Mouse (Mus musculus) kidney, postnatal 14 days (tissue): ENCODE measurements around the gene Nxpe4.
"Not testable (repeated sequence)": the region's sequence is repeated elsewhere in the genome, so short reads cannot be mapped to it uniquely, and the experiment has no call there.

Experiments
- DNase-seq: peaks from one replicate; pipeline ENCODE4 v3.0.0; 2022; ENCODE audit warnings: mixed read lengths

The Nxpe4 gene

DNA sequence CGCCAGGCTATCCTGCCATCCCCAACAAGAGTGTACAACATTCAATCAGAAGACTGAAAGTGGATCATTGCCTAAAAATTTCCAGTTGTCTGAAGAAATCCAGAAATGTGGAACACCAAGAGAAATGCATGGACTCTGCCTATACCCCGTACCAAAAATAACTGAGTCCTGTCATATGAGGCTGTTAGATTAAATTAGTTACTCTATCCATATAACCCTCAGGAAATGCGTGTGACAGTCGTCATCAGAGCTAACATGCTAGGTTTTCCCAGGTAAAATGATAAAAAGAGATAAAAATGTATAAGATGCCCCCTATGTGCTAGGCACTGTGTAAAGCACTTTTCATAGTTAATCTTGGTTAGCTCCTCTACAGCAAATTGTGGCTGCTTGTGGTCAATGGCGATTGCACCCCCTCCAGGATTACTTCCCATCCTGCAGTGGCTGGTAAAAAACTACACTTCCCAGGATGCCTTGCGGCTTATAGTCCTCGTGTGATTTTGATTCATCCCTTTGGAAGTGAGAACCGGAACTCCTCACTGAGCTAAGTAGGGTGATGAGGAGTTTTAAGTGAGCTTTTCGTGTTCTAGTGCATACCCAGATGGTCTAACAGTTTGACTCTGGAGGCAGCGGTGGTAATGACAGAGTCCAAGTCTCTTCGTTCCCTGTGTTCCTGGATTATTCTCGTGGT is at the start of gene Nxpe4:
Nxpe4 (plus strand) TSS at position 519 of the 688 bp plus-strand sequence.
- peak; percentile 73 for DNase-seq

DNA sequence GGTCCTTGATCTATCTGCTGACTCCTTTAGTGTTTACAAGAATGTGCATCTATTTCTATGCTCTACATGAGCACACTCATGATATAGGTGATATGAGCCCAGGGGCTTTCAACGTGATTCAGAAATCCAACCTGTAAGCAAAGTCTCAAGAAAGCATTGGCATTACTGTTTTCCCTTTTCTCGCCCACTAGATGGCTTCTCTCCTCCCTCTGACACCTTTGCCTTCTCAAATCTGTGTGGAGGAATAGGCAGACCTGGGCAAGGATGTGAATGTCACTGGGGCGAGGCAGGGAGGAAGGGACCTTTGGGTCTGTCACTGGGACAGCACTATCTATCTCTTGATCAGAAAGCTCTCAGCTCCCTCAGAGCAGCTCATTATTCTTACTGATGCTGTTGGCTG is 35.0 kb upstream of the Nxpe4 start:
- DNase-seq = no peak

DNA sequence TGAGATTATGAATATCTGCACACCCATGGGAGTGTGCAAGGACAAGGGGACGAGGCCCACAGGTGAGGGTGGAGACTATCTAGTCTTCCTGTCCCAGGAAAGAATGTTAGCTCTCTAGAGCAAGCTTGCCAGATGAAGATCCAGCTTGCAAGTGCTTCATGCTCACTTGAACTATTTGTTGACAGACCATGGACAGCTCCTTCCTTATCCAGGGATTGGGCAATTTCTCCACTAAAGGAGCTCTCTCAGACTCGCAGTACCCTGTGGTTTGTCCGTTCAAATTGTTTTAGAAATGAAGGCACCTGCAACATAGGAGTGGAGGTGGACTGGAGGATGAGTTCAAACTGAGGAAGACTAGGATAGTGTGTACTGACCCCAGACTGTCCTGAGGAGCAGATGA is 24.3 kb upstream of the Nxpe4 start:
- peak; percentile 30 for DNase-seq

DNA sequence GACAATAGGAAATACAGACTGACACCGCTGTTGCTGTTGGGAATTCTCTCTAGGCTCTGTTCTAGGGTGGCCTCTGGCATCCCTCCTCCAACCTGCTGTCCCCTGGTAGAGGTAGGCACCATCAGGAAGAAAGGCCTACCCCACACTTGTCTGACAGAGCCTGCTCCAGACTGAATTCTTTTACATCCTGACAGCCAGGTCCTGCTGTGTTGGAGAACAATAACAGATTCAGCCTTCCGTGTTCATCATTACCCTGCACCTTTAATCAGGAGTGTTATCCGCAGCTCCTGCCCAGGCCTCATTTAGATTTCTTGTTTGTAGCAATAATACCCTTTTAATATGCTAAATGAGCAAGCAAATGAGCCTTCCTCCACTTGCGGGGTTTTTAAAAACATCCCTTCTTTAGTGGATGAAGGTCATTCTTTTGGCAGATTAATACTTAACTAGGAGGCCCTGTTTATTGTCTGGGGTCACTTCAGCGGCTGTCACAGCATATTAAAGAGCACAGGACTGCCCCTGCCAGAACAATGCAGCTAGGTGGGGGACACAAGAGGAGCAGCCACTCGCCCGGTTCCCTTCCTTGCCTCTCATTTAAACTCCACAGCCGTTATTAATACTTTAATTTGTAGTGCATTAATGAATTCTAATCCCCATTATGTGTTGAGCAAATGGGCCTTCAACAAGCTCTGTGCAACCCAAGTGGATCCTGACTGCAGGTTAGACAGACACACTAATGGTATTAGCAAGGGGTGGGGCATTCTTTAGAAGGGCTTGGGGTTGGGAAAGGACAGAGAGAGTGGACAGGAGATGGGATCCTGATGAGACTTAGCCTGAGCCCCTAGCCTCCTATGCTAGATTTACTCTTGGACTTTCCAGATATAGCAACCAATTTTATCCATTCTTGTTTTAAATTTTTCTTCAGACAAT is 21.1 kb upstream of the Nxpe4 start:
- no peak for DNase-seq

DNA sequence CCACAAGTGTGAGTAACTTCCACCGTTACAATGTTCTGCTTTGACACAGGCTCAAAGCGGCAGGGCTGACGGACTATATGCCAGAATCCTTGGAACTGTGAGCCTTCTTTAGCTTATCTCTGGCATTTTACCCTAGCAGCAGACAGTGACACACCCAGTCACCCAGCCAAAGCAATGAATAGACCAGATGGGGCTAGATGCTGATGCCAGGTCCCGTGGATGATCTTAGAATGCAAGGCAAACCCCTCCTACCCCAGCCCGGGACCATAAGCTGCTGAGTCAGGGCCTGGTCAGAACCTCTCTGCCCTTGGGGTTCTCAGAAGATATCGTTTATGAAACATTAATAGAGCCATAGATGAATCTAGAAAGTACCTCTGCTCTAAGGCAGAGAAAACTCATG is 19.2 kb upstream of the Nxpe4 start:
- DNase-seq = no peak

DNA sequence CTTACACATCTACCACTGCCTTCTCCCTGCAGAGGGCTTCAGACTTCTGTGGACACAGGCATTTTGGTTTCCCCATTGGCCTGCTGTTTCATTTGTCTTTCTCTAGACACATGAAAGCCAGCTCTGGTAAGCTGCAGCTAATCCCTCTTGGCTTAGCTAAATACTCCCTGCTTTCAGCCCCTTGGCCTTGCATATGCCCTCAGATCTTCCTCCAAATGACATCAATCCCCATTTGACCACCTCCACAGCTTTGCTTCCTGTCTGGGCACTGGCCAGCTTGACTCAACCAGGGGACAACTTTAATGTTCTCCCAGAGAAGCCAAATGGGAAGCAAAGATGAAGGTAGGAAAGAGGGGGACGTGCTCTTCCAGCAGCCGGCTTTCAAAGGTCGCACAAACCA is 15.1 kb upstream of the Nxpe4 start:
- DNase-seq = no peak

DNA sequence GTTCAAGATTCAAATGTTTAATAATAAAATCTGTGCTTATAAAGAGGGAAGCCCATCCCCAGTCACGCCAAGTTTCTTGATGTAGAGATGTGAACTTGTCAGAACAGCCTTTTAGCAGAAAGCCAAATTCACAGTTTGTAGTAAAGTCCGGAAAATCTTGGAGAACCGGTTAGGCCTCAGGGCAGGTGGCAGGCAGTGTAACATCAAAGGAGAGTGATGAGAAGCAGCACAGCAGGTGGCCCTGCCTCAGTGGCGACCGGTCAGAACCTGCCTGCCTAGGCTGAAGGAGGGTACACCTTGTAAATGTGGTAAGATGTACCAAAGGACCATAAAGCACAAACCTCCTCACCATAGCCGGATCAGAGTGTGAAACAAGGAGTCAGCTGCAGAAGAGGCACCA is 4.7 kb downstream of the Nxpe4 start:
- DNase-seq = not testable (repeated sequence)

DNA sequence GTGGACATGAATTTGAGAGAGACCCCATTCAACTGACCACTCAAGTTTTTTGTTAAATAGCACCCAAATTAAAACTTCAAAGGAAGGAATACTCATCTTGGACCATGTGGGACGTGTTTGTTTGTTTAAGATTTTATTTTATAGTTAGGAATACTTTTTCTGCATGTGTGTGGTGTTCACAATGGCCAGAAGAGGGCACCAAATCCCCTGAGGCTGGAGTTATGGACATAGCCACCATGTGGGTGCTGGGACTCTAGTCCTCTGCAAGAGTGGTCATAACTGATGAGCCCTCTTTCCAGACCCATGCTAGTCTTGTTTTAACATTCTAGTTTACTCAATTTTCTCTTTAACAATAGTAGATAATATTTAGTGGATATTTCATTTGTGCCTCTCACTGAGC is 14.9 kb downstream of the Nxpe4 start:
- no peak for DNase-seq

DNA sequence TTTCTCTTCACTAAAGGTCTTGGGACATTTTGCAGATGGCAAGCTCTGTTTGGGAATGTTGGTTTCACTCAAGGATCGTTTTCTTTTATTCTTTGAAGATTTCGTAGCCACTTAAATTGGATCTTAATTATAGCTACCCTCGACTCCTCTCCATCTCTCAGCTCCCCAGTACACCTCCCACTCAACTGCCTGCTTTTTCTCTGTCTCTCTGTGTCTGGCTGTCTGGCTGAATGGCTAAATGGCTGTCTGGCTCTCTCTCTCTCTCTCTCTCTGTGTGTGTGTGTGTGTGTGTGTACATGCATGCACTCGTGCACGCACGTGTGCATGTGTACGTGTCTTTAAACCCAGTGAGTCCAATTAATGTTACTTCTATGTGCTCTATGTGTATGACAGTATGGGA is 19.5 kb downstream of the Nxpe4 start:
- no peak for DNase-seq

DNA sequence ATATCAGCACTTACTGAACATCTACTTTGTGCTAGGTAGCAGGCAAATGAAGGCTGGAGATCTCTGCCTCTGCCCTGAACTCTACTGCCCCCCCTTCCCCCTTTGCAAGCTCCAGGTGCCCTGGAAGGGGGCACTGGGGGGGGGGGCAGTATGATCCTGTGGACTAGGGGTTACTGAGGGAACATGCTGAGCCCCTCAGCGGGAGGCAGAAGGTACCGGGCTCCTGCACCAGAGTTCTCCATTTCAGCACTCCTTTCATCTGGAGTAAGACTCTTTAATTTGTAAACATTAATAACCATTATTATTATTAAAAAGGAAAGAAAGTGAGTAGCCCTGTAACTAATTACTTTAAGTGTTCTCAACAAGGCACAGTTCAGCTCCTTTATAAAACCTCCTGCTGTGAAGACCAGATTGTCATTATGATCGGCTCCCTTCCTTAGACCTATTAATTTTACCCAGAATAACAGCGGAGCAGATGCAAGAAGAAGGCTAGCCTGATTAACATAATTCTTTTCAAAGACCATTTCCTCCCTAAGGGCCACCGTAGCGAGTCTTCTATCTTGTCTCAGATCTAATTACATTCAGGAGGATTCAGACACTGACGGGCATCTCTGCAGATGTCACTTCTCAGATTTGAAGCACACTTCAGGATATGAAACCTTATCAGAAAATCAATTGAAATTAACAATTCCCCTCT is 21.0 kb downstream of the Nxpe4 start:
- no peak for DNase-seq

DNA sequence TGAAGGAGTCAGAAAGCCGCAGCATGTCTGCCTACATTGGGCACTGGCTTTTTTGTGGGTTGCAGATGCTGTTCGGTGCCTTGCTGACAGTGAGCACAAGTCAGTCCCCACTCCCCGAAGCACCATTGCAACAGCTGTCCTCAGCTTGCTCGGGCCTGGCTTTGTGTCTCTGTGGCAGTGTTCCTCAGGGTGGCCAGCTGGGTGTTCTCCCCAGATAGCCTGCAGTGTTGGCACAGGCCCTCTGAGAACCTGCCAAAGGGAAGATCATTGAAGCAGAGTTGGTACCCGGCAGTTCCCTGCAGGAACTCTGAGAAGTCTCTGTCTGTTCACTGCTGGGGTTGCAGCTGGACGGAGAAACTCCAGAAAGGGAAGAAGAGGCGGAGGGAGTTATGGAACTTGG is 22.5 kb downstream of the Nxpe4 start:
- no peak for DNase-seq

DNA sequence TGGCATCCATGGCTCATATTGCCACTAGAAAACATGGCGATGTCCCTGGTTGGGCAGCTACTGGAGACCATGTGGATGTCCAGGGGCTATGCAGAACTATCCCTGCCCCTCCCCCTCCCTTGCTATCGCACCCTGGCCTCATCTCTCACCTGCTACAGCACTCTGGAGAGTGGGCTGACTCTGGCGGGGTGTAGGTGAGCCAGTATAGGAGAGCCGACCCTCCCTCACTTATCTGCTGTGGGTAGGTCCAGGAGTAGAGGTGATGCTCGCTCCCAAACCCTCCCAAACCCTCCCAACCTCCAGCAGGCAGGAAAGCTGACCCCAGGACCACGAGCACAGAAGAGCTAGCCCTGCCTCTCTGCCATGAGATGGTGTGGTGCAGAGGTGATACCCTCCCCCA is 27.0 kb downstream of the Nxpe4 start:
- DNase-seq = no peak

DNA sequence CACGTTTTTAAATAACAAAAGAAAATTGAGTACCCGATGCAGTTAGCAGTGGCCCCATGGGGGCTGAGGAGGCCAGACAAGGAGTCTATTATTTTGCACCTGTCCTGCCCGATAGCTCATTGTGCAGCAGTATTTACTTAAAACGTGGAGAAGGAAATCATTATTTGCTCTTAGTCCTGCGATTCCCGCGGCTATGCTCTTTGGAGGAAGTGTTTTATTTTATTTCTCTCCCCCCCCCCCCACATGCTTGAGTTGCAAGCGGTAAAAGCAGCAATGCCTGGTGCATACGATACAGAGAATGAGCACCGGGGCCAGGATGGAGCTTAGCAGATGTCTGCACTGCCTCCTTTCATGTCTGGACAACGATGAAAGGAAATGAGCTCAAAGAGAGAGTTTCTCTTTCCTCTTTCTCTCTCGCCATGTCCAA is 35.6 kb downstream of the Nxpe4 start:
- DNase-seq = no peak

DNA sequence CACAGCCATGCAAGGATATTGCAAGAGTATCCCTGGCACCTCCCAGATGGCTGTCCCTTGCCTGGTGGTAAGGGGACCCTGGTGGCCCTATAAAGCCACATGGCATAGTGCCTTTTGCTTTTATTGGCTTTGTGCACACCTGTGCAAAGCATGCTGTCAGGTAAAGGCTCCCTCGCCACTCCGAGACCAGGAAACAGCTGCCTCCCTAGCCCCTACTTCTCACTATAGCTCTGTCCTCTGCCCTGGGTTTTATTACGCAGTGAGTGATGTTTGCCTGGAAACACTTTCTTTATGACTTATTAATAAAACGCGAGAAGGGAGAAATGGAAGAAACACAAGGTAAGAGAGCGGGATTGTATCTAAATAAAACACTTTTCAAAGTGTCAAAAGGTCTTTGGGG is 49.1 kb downstream of the Nxpe4 start:
- no peak for DNase-seq

DNA sequence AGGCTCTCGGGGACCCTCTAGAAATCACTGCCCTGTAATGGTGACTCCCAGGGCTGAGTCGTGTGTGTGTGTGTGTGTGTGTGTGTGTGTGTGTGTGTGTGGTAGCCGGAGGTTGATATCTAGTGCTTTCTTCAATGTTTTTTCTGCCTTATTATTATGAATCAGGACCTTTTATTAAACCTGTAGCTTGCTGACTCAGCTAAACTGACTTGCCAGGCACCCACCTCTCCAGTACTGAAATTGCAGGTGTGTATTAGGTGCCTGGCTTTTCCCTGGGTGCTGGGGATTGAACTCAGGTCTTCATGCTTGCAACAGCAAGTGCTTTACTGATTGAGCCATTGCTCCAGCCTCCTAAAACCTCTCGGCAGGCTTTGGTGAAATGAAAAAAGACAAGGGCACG is 50.1 kb downstream of the Nxpe4 start:
- no peak for DNase-seq

DNA sequence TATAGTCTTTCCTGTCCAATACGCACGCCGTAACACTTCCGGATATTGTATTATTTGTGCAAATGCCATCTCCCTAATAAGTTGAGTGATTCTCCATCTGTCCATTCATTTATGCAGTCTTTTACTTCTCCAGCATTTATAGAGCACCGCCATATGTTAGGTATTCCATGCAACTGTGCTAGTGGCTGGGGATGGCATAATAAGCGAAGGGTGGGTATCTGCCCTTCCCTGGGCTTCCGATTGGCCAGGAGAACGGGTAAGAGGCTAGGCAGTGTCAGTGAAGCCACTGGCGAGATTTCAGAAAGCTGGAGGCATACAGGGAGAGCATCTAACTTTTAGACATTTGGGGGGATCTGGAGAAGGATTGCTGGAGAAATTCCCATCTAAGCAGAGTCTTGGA is 52.9 kb downstream of the Nxpe4 start:
- DNase-seq = no peak

DNA sequence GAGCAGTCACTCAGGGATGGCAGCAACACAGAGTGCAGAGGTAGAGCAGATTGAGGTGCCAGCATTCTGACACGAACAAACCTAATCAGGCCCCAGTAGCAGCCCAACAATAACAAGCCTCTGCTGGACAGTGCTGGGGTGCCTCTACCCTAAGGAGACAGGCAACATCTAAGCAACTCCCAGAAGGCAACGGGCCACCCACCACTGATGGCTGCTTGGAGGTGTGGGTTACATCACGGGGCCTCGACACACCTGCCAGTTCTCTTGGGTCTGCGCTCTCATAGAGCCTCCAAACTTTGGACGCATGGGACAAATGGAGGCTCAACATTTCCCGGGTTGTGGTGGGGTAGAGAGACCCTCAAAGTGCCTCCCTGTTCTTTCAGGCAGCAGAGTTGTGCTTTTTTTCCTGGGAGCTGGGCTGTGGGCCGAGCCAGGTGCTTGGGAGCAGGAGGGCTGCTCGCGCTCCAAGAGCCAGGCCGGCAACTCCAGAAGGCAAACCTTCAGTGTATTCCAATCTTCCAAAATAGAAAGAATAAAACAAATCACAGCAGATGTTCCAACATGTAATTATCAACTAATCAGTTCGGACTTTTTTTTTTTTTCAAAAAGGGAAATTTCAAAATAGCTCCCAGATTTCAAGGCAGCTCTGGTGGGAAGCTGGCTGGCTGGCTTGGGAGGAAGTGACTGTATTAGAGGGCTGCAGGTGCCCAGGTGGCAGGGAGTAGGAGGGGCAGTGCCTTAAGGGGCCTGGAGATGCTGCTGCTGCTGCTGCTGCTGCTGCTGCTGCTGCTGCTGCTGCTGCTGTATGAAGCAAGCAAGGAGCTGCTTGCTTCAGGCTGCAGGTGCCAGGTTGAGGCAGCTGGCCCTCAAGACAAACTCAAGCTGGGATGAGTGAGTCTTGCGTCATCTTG is 54.5 kb downstream of the Nxpe4 start:
- DNase-seq = no peak

DNA sequence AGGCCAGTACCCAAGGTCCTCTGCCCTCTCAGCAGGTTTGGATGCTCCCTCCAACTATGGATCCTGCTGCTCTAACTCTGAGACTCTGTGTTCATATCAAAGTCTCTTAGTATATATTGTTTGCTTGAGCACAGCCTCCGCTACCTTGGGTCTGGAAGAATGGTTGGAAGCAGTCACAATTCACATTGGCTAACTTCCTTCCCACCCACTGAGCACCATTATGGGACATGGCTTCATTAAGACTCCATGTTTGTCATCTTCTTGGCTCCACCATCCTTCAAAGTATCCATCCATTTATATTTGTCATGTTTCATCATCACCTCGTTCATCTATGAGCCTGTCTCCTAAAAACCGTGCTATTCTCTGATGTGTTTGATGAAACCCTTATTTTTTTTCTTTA is 68.9 kb downstream of the Nxpe4 start:
- DNase-seq = no peak

DNA sequence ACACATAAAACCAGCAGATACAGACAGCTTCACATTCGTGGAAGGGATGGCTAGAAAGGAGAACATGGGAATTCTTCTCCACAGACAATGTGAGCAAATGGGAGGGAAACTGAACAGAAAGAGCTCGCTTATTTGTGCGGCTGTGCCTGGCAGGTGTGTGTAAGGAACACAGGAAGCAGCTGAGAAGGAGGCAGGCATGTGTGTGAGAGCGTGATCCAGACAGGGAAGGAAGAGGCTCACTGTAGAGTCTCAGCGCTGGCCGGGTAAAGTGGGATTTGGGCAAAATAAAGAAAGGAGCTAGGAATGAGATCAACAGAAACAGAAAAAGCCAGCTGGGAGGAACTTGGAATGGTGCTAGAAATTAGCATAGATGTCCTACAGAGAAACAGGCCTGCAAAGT is 74.6 kb downstream of the Nxpe4 start:
- no peak for DNase-seq

DNA sequence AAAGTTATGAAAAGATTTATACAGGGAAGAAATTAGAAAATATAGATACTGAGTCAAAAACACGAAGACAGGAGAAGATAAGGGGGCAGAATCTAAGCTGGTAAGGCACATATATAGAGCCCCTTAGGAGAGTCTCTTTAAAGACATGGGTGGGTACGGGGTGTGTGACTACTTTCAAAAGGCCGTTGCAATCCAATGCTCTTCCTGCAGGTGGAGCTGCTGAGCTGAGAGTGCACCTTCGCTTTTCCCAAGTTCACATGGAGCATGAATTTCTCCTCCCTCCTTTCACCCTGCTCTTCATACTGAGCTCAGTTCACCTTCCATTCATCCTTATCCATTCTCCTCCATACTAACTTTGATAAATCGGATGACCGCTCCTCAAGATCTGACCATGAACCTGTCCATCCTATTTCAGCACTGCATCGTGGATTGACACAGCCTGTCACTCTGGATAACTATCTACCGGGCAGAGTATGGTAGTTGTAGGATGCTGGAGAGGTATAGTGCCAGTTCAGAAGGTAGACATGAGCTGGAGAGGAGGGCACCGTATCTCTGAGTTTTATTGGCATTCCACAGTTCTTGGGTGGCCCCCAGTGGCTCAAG is 76.4 kb downstream of the Nxpe4 start:
- peak; percentile 9 for DNase-seq

DNA sequence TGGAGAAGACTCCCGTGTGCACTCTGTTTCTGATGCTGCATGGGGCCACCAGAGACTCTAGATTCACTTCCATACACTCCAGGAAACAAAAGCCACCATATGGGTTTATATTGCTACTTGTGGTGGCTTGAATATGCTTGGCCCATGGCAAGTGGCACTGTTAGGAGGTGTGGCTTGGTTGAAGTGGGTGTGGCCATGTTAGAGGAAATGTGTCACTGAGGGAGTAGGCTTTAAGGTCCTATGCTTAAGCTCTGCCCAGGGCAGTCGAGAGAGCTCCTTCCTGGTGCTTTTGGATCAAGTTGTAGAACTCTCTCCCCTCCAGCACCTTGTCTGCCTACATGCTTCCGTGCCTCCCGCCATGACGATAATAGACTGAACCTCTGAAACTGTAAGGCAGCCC is 77.6 kb downstream of the Nxpe4 start:
- DNase-seq = no peak

DNA sequence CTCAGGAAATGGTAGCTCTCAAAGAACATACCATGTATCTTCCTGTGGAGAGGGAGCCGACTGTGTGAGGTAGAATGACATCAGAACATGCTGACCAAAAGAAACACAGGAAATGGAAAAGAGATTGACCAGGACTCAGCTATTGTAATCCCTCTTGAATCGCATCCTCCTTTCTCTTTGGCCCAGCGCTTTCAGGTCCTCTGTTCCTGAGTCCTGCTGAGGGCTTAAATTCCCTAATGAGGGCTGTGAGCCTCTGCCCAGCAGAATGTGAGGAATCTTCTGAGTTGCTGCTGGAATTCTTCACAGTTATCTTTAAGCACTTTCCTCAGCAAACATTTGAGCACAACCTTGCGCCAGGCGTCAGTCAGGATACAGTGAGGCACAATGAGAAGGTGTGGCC is 78.6 kb downstream of the Nxpe4 start:
- DNase-seq = no peak
